Mouse (Mus musculus) neural tube, embryonic 13.5 days (tissue): ENCODE measurements around the gene Dennd1b. TPM values are rescaled to one million over a fixed set of nuclear protein-coding genes. Genes with fewer than 3 reads are reported as not detected.

Source experiments
- ATAC-seq: fragments of 200-750 bp; cut with Nextera tagmentation; 2 replicates; pipeline ENCODE4 v1.8.0; 2017; ENCODE audit warnings: low read depth, mild to moderate bottlenecking, moderate TSS enrichment, moderate library complexity
- H3K27ac ChIP-seq: fragments of 300-500 bp; sonication (generic); replicated peaks from 2 replicates; pipeline ENCODE4 v1.5.1; 2015; ENCODE audit warnings: moderate library complexity, mild to moderate bottlenecking, inconsistent platforms
- H3K27me3 ChIP-seq: fragments of 300-500 bp; sonication (generic); 2 replicates; pipeline ENCODE4 v1.6.1; 2015; ENCODE audit warnings: mild to moderate bottlenecking, inconsistent platforms
- H3K36me3 ChIP-seq: fragments of 300-500 bp; sonication (generic); 2 replicates; pipeline ENCODE4 v1.6.1; 2015; ENCODE audit warnings: mild to moderate bottlenecking, inconsistent platforms
- H3K4me1 ChIP-seq: fragments of 300-500 bp; sonication (generic); replicated peaks from 2 replicates; pipeline ENCODE4 v1.6.1; 2015; ENCODE audit warnings: inconsistent platforms
- H3K4me2 ChIP-seq: fragments of 300-500 bp; sonication (generic); 2 replicates; pipeline ENCODE4 v1.6.1; 2015; ENCODE audit warnings: inconsistent platforms, mild to moderate bottlenecking, moderate library complexity
- H3K4me3 ChIP-seq: fragments of 300-500 bp; sonication (generic); 2 replicates; pipeline ENCODE4 v1.5.1; 2015; ENCODE audit warnings: mild to moderate bottlenecking, inconsistent platforms
- H3K9ac ChIP-seq: fragments of 300-500 bp; sonication (generic); 2 replicates; pipeline ENCODE4 v1.6.1; 2015; ENCODE audit warnings: moderate library complexity, mild to moderate bottlenecking, inconsistent platforms
- H3K9me3 ChIP-seq: fragments of 300-500 bp; sonication (generic); 2 replicates; pipeline ENCODE4 v1.6.1; 2016; ENCODE audit warnings: inconsistent platforms
- WGBS: fragments of 180-500 bp; shearing (Covaris S2); methylation state at CpG from one replicate; pipeline ENCODE4 v1.1.7; 2015; 5-methylcytosine and 5-hydroxymethylcytosine counted together
- polyA plus RNA-seq: library from polyadenylated mRNA; unstranded; fragments of >200 nt; fragmentation: Nextera tagmentation; extraction: Ambion mirVana; gene quantifications from 2 replicates; pipeline ENCODE4 v1.2.1, GENCODE M21; 2015

Gene Dennd1b
- polyA plus RNA-seq, 1 experiment from 2014 or later = 8.0 TPM

GRCm38 (mm10) chr1:139224309-139224949, 261.2 kb downstream of the Dennd1b start:
- H3K4me3 ChIP-seq = no peak overlapping the region
- no peaks in the 10 kb centered on the region for H3K36me3 ChIP-seq
- WGBS = 83% methylated on average over 6 of the region's 6 CpGs
- H3K4me2 ChIP-seq = no peak overlapping the region
- no peaks in the 10 kb centered on the region for H3K27me3 ChIP-seq
- ATAC-seq = no peak
- H3K9me3 ChIP-seq = no peaks in the 10 kb centered on the region
- H3K9ac ChIP-seq = no peak overlapping the region
- no peaks in the 10 kb centered on the region for H3K4me1 ChIP-seq
- H3K27ac ChIP-seq = no peak overlapping the region

Other genes with a start within 250 kb of the Dennd1b start
- gene Lhx9, start 114.9 kb upstream of the Dennd1b start, polyA plus RNA-seq = 4.1 and 4.6 TPM in 2 replicates
- gene 2310009B15Rik, start 106.6 kb upstream of the Dennd1b start, polyA plus RNA-seq = 30.7 and 31.0 TPM in 2 replicates